Mouse (Mus musculus) lung, embryonic 15.5 days (tissue): ENCODE results near the gene Sox6. TPM values are rescaled to one million over a fixed set of nuclear protein-coding genes. Genes with fewer than 3 reads are reported as not detected.
"Not testable (repeated sequence)": the region's sequence is repeated elsewhere in the genome, so short reads cannot be mapped to it uniquely, and the experiment has no call there.

Experiments used
- ATAC-seq: fragments of 200-750 bp; cut with Nextera tagmentation; 2 replicates; pipeline ENCODE4 v1.8.0; 2017; ENCODE audit warnings: moderate number of reproducible peaks, borderline replicate concordance; ENCODE audit not compliant: low FRiP score, low TSS enrichment; ENCODE audit errors: extremely low read depth
- H3K27ac ChIP-seq: fragments of 300-500 bp; sonication (generic); 2 replicates; pipeline ENCODE4 v1.5.1; 2015; ENCODE audit warnings: moderate library complexity, mild to moderate bottlenecking, inconsistent platforms
- H3K27me3 ChIP-seq: fragments of 300-500 bp; sonication (generic); 2 replicates; pipeline ENCODE4 v1.6.1; 2015; ENCODE audit warnings: inconsistent platforms
- H3K36me3 ChIP-seq: fragments of 300-500 bp; sonication (generic); 2 replicates; pipeline ENCODE4 v1.6.1; 2015; ENCODE audit warnings: inconsistent platforms
- H3K4me1 ChIP-seq: fragments of 300-500 bp; sonication (generic); 2 replicates; pipeline ENCODE4 v1.6.1; 2015; ENCODE audit warnings: inconsistent platforms
- H3K4me2 ChIP-seq: fragments of 300-500 bp; sonication (generic); 2 replicates; pipeline ENCODE4 v1.6.1; 2015; ENCODE audit warnings: inconsistent platforms, mild to moderate bottlenecking, moderate library complexity
- H3K4me3 ChIP-seq: fragments of 300-500 bp; sonication (generic); 2 replicates; pipeline ENCODE4 v1.5.1; 2015; ENCODE audit warnings: mild to moderate bottlenecking, inconsistent platforms
- H3K9ac ChIP-seq: fragments of 300-500 bp; sonication (generic); 2 replicates; pipeline ENCODE4 v1.6.1; 2015; ENCODE audit warnings: inconsistent platforms
- H3K9me3 ChIP-seq: fragments of 300-500 bp; sonication (generic); 2 replicates; pipeline ENCODE4 v1.6.1; 2016; ENCODE audit warnings: inconsistent platforms
- WGBS: fragments of 180-500 bp; shearing (Covaris S2); methylation state at CpG from one replicate; pipeline ENCODE4 v1.1.7; 2015; 5-methylcytosine and 5-hydroxymethylcytosine counted together
- polyA plus RNA-seq: library from polyadenylated mRNA; unstranded; fragments of >200 nt; fragmentation: Nextera tagmentation; extraction: Ambion mirVana; gene quantifications from 2 replicates; pipeline ENCODE4 v1.2.1, GENCODE M21; 2015

The Sox6 gene
- polyA plus RNA-seq, result 23.1 and 24.1 TPM in 2 replicates

GRCm38 (mm10) chr7:116038511-116038910, at the start of gene Sox6:
Sox6 (minus strand) TSS chr7:116038796.
- Histone ChIP-seq H3K4me1 (peaks cover 33% of the 10 kb centered on the region), H3K9me3 (no peaks in the 10 kb centered on the region), H3K27ac (no peak within 1 kb of the TSS), H3K36me3 (no peaks in the 10 kb centered on the region), H3K9ac (peak within 1 kb of the TSS; percentile 32; the same call in 1 of the 2 replicates), H3K4me2 (peak within 1 kb of the TSS; percentile 97), H3K4me3 (peak within 1 kb of the TSS; percentile 48), H3K27me3 (peaks cover 60% of the 10 kb centered on the region)
- ATAC-seq, result no peak
- 3% methylated on average over 11 of the region's 11 CpGs for WGBS

GRCm38 (mm10) chr7:116084366-116084765, 45.8 kb upstream of the Sox6 start, which contains the start of gene Gm4353:
Gm4353 (minus strand) TSS chr7:116084635.
- not testable (repeated sequence) for H3K27me3 ChIP-seq, H3K4me1 ChIP-seq, H3K36me3 ChIP-seq, H3K9ac ChIP-seq, ATAC-seq, H3K4me3 ChIP-seq, H3K27ac ChIP-seq, H3K9me3 ChIP-seq, H3K4me2 ChIP-seq
- WGBS, result 96% methylated on average over 11 of the region's 11 CpGs

- no peak for ATAC-seq
- no peak overlapping the region for H3K9ac ChIP-seq
- no peaks in the 10 kb centered on the region for H3K36me3 ChIP-seq
- 44% methylated on average over 1 of the region's 1 CpGs for WGBS
- no peak overlapping the region for H3K4me3 ChIP-seq
- no peak overlapping the region for H3K4me2 ChIP-seq
- H3K9me3 ChIP-seq, result no peaks in the 10 kb centered on the region
- no peaks in the 10 kb centered on the region for H3K4me1 ChIP-seq
- no peaks in the 10 kb centered on the region for H3K27me3 ChIP-seq
- H3K27ac ChIP-seq, result no peak overlapping the region
Measured at GRCm38 (mm10) chr7:116060739-116061138, 22.1 kb upstream of the Sox6 start.

GRCm38 (mm10) chr7:116040470-116041019, 1.9 kb upstream of the Sox6 start:
- no peak overlapping the region for H3K27ac ChIP-seq
- no peaks in the 10 kb centered on the region for H3K36me3 ChIP-seq
- H3K4me3 ChIP-seq, result peak overlapping the region; percentile 48
- 28% methylated on average over 15 of the region's 15 CpGs for WGBS
- peaks cover 40% of the 10 kb centered on the region for H3K27me3 ChIP-seq
- H3K4me2 ChIP-seq, result peak overlapping the region; percentile 97
- peaks cover 17% of the 10 kb centered on the region for H3K4me1 ChIP-seq
- H3K9me3 ChIP-seq, result no peaks in the 10 kb centered on the region
- H3K9ac ChIP-seq, result no peak overlapping the region
- ATAC-seq, result no peak

GRCm38 (mm10) chr7:116039538-116040466, 1.2 kb upstream of the Sox6 start:
- Histone ChIP-seq H3K9me3 (no peaks in the 10 kb centered on the region), H3K36me3 (no peaks in the 10 kb centered on the region), H3K4me3 (peak overlapping the region; percentile 48), H3K27me3 (peaks cover 48% of the 10 kb centered on the region), H3K4me2 (peak overlapping the region; percentile 97), H3K4me1 (peaks cover 20% of the 10 kb centered on the region), H3K27ac (no peak overlapping the region), H3K9ac (peak overlapping the region; percentile 32)
- WGBS, result under 1% methylated on average over 48 of the region's 48 CpGs
- peak; percentile 77 for ATAC-seq

GRCm38 (mm10) chr7:116039196-116039537, 571 bp upstream of the Sox6 start, which contains the start of gene 1110004F10Rik:
1110004F10Rik (plus strand) TSS chr7:116039397.
- ATAC-seq, result 0 out of 2 replicates have a peak, but pooled peaks have one; percentile 23
- Histone ChIP-seq H3K4me3 (peak within 1 kb of the TSS; percentile 48), H3K4me1 (peaks cover 26% of the 10 kb centered on the region), H3K27ac (no peak within 1 kb of the TSS), H3K36me3 (no peaks in the 10 kb centered on the region), H3K9me3 (no peaks in the 10 kb centered on the region), H3K4me2 (peak within 1 kb of the TSS; percentile 97), H3K27me3 (peaks cover 53% of the 10 kb centered on the region), H3K9ac (peak within 1 kb of the TSS; percentile 32)
- 2% methylated on average over 11 of the region's 11 CpGs for WGBS

GRCm38 (mm10) chr7:116038024-116038423, 572 bp downstream of the Sox6 start:
- WGBS, result 3% methylated on average over 13 of the region's 13 CpGs
- no peak for ATAC-seq
- H3K27me3 ChIP-seq, result peaks cover 61% of the 10 kb centered on the region
- peak overlapping the region; percentile 48 for H3K4me3 ChIP-seq
- no peak overlapping the region for H3K9ac ChIP-seq
- H3K27ac ChIP-seq, result no peak overlapping the region
- peaks cover 34% of the 10 kb centered on the region for H3K4me1 ChIP-seq
- H3K4me2 ChIP-seq, result peak overlapping the region; percentile 97
- H3K9me3 ChIP-seq, result no peaks in the 10 kb centered on the region
- H3K36me3 ChIP-seq, result no peaks in the 10 kb centered on the region

- Histone ChIP-seq H3K27ac (no peak overlapping the region), H3K4me1 (peaks cover 34% of the 10 kb centered on the region), H3K4me2 (no peak overlapping the region), H3K4me3 (no peak overlapping the region), H3K9me3 (no peaks in the 10 kb centered on the region), H3K36me3 (no peaks in the 10 kb centered on the region), H3K9ac (no peak overlapping the region), H3K27me3 (peaks cover 61% of the 10 kb centered on the region)
- ATAC-seq, result no peak
- WGBS, result 50% methylated on average over 18 of the region's 18 CpGs
Measured at GRCm38 (mm10) chr7:116036591-116037555, 1.7 kb downstream of the Sox6 start.

GRCm38 (mm10) chr7:116035504-116035903, 3.1 kb downstream of the Sox6 start:
- 61% methylated on average over 4 of the region's 4 CpGs for WGBS
- ATAC-seq, result no peak
- no peak overlapping the region for H3K4me3 ChIP-seq
- H3K27ac ChIP-seq, result no peak overlapping the region
- H3K27me3 ChIP-seq, result peaks cover 59% of the 10 kb centered on the region
- no peaks in the 10 kb centered on the region for H3K36me3 ChIP-seq
- H3K4me2 ChIP-seq, result no peak overlapping the region
- H3K9ac ChIP-seq, result no peak overlapping the region
- peaks cover 37% of the 10 kb centered on the region for H3K4me1 ChIP-seq
- H3K9me3 ChIP-seq, result no peaks in the 10 kb centered on the region

- Histone ChIP-seq H3K36me3 (no peaks in the 10 kb centered on the region), H3K27me3 (peaks cover 60% of the 10 kb centered on the region), H3K4me2 (peak overlapping the region; percentile 98), H3K9ac (peak overlapping the region; percentile 58), H3K4me3 (peak overlapping the region; percentile 60), H3K27ac (peak overlapping the region; percentile 92), H3K9me3 (no peaks in the 10 kb centered on the region), H3K4me1 (peaks cover 35% of the 10 kb centered on the region)
- ATAC-seq, result peak; percentile 41
- under 1% methylated on average over 25 of the region's 25 CpGs for WGBS
Measured at GRCm38 (mm10) chr7:116034282-116034758, 4.3 kb downstream of the Sox6 start.
